Mouse (Mus musculus) kidney, postnatal 4 days (tissue): ENCODE results near the gene Rab3c.

Experiments
- DNase-seq, 2 experiments: peaks; one replicate each; pipeline ENCODE4 v3.0.0; 2021; ENCODE audit warnings: mixed read lengths in 2 of 2

The Rab3c gene

GRCm38 (mm10) chr13:110018941-110019743, 261.7 kb downstream of the Rab3c start:
- DNase-seq = peak; percentile 20 to 37

DNA sequence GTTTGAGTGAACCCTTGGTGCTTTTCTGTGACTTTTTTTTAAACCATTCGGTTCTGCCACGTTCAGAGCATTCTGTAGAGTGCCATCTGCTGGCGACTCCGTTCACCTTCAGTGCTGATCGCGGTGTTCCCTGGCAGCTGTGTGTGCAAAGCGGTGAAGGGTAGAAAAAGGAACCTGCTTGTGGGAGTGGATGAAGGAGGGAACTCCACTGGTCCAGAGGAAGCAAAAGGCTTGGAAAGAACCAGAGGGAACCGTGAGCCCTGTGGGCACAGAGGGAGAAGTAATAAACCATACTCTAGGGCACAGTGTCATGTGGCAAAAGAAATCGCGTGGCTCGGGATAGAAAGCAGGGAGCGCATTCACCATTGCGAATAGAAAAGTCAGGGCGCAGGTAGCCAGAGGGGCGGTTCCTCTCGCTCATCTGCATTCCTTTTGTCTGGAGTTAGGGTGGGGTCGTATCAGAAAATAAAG, 262.3 kb downstream of the Rab3c start:
- DNase-seq = peak; percentile 90 to 92

GRCm38 (mm10) chr13:110012029-110012428, 268.8 kb downstream of the Rab3c start:
- DNase-seq = no peak

DNA sequence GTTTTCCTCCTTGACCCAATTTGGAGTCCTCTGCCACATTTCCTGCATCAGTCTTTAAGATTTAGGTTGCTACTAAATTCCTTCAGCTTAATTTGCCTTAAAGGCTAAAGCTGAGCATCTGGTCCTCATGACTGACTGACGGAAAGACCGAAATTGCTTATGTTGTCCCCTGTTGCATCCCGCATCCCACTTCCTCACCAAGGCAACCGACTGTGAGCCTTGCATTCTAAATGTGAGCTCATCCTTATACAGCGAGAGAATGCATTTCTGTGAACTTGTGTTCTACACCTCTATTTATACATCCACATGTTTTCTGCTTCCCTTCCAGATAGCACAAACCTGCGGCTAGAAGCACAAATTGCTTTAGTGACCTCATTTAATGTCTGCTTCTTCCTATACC, 269.9 kb downstream of the Rab3c start:
- DNase-seq = no peak

DNA sequence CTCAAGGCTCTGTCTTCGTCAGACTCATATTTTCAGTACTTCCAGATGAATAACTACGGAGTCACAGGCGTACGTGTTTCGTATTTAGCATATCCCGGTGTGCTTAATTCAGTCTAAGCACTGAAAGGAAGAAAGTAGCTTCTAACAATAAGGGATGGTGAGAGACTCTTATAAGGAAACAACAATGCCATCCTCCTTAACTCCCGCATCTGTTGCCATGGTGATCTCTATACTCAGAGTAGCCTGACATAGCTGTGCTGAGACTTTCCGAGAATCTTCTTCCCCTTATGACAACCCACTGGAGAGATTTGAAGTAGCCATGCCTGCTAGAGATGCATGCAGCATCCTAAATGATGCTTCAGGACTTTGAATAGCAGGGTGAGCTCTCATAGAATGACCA, 272.3 kb downstream of the Rab3c start:
- DNase-seq = no peak

DNA sequence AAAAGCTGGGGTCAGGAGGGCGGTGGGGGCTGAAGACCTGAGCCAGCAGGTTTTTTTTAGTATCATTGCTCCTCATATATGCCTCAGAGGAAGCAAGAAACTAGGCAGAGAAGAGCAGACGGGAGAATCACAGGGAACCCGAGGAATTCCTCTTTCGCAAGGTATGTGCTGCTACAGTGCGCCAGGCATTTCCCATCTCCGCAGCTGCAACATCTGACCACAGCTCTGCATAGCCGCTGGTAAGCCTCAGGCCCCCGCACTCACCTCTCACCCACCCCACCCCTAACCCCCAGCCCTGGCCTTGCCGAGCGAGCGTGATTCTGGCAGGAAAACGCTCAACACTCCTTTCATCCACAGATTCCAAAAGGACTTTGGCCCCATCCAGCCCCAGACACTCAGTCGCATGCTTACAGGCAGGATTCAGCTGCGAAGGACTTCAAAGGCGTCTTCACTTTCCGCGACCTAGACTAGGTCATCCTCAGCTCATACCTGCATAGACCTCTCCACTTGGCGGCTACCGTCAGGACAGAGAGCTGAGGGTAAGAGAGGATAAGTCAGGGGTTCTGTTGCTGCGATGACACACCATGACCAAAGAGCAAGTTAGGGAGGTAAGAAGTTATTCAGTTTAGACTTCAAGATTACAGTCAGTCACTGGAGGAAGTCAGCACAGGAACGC, 274.6 kb downstream of the Rab3c start:
- peak in 1 of 2 experiments; percentile 15 for DNase-seq
